Mouse (Mus musculus): Measurements from ENCODE around the gene Plekhh2. TPM values are rescaled to one million over a fixed set of nuclear protein-coding genes. Genes with fewer than 3 reads are reported as not detected.
A peak's percentile ranks its signal among the peaks of the same experiment; 100 is the strongest.

Plekhh2 gene
- polyA plus RNA-seq, 1 experiment from 2014 or later = 5.0 TPM

GRCm38 (mm10) chr17:84497559-84497958 is 14.1 kb upstream of the Plekhh2 start:
- Histone ChIP-seq H3K27me3 (ENCODE audit: low read depth, poor library complexity, severe bottlenecking) (no peaks in the 10 kb centered on the region), H3K27ac (no peak overlapping the region), H3K36me3 (no peaks in the 10 kb centered on the region), H3K4me3 (no peak overlapping the region), H3K9me3 (replicated peaks) (no peaks in the 10 kb centered on the region), H3K4me1 (peaks cover under 1% of the 10 kb centered on the region; the same call in 1 of the 2 replicates)
- DNase-seq (ENCODE audit: low spot score) = no peak
- 69% methylated on average over 2 of the region's 2 CpGs for WGBS

- Histone ChIP-seq H3K36me3 (no peaks in the 10 kb centered on the region), H3K27me3 (ENCODE audit: low read depth, poor library complexity, severe bottlenecking) (no peaks in the 10 kb centered on the region), H3K4me1 (no peaks in the 10 kb centered on the region), H3K9me3 (replicated peaks) (no peaks in the 10 kb centered on the region), H3K27ac (no peak overlapping the region), H3K4me3 (no peak overlapping the region)
- WGBS = 91% methylated on average over 3 of the region's 3 CpGs
- DNase-seq (ENCODE audit: low spot score) = no peak
Observed at GRCm38 (mm10) chr17:84497972-84498604, 13.6 kb upstream of the Plekhh2 start.

GRCm38 (mm10) chr17:84498639-84499038 is 13.1 kb upstream of the Plekhh2 start:
- Histone ChIP-seq H3K27ac (no peak overlapping the region), H3K4me1 (no peaks in the 10 kb centered on the region), H3K9me3 (replicated peaks) (no peaks in the 10 kb centered on the region), H3K36me3 (no peaks in the 10 kb centered on the region), H3K27me3 (ENCODE audit: low read depth, poor library complexity, severe bottlenecking) (no peaks in the 10 kb centered on the region), H3K4me3 (no peak overlapping the region)
- WGBS = 79% methylated on average over 5 of the region's 5 CpGs
- no peak for DNase-seq (ENCODE audit: low spot score)

- Histone ChIP-seq H3K27me3 (ENCODE audit: low read depth, poor library complexity, severe bottlenecking) (no peaks in the 10 kb centered on the region), H3K36me3 (no peaks in the 10 kb centered on the region), H3K4me1 (no peaks in the 10 kb centered on the region), H3K4me3 (no peak overlapping the region), H3K27ac (no peak overlapping the region), H3K9me3 (replicated peaks) (no peaks in the 10 kb centered on the region)
- 85% methylated on average over 3 of the region's 3 CpGs for WGBS
- no peak for DNase-seq (ENCODE audit: low spot score)
Observed at GRCm38 (mm10) chr17:84502341-84502740, 9.4 kb upstream of the Plekhh2 start.

- no peaks in the 10 kb centered on the region for H3K36me3 ChIP-seq
- H3K9me3 ChIP-seq (replicated peaks) = no peaks in the 10 kb centered on the region
- H3K27ac ChIP-seq = no peak overlapping the region
- H3K4me1 ChIP-seq = peaks cover 2% of the 10 kb centered on the region; the same call in 1 of the 2 replicates
- no peak for DNase-seq (ENCODE audit: low spot score)
- no peaks in the 10 kb centered on the region for H3K27me3 ChIP-seq (ENCODE audit: low read depth, poor library complexity, severe bottlenecking)
- no peak overlapping the region for H3K4me3 ChIP-seq
- 89% methylated on average over 2 of the region's 2 CpGs for WGBS
Observed at GRCm38 (mm10) chr17:84505922-84506321, 5.8 kb upstream of the Plekhh2 start.

- peaks cover 20% of the 10 kb centered on the region for H3K4me1 ChIP-seq
- no peak overlapping the region for H3K27ac ChIP-seq
- H3K36me3 ChIP-seq = no peaks in the 10 kb centered on the region
- no peak for DNase-seq (ENCODE audit: low spot score)
- no peak overlapping the region for H3K4me3 ChIP-seq
- H3K27me3 ChIP-seq (ENCODE audit: low read depth, poor library complexity, severe bottlenecking) = 0 out of 2 replicates have a peak, but pooled peaks cover 3% of the 10 kb centered on the region
- H3K9me3 ChIP-seq (replicated peaks) = no peaks in the 10 kb centered on the region
- WGBS = 86% methylated on average over 3 of the region's 3 CpGs
Observed at GRCm38 (mm10) chr17:84508736-84509135, 3.0 kb upstream of the Plekhh2 start.

GRCm38 (mm10) chr17:84509176-84509575 is 2.5 kb upstream of the Plekhh2 start:
- DNase-seq (ENCODE audit: low spot score) = peak; percentile 26
- Histone ChIP-seq H3K9me3 (replicated peaks) (no peaks in the 10 kb centered on the region), H3K27me3 (ENCODE audit: low read depth, poor library complexity, severe bottlenecking) (0 out of 2 replicates have a peak, but pooled peaks cover 3% of the 10 kb centered on the region), H3K27ac (no peak overlapping the region), H3K4me3 (no peak overlapping the region), H3K36me3 (no peaks in the 10 kb centered on the region), H3K4me1 (peaks cover 20% of the 10 kb centered on the region)
- 83% methylated on average over 4 of the region's 4 CpGs for WGBS

- Histone ChIP-seq H3K36me3 (no peaks in the 10 kb centered on the region), H3K9me3 (replicated peaks) (no peaks in the 10 kb centered on the region), H3K27ac (no peak overlapping the region), H3K4me3 (no peak overlapping the region), H3K4me1 (peaks cover 20% of the 10 kb centered on the region), H3K27me3 (ENCODE audit: low read depth, poor library complexity, severe bottlenecking) (0 out of 2 replicates have a peak, but pooled peaks cover 3% of the 10 kb centered on the region)
- 75% methylated on average over 5 of the region's 5 CpGs for WGBS
- peak; percentile 29 for DNase-seq (ENCODE audit: low spot score)
Observed at GRCm38 (mm10) chr17:84510355-84510754, 1.3 kb upstream of the Plekhh2 start.

GRCm38 (mm10) chr17:84510961-84511639 is 595 bp upstream of the Plekhh2 start:
- Histone ChIP-seq H3K27ac (peak overlapping the region; percentile 82), H3K4me1 (peaks cover 20% of the 10 kb centered on the region), H3K27me3 (ENCODE audit: low read depth, poor library complexity, severe bottlenecking) (0 out of 2 replicates have a peak, but pooled peaks cover 3% of the 10 kb centered on the region), H3K36me3 (no peaks in the 10 kb centered on the region), H3K9me3 (replicated peaks) (no peaks in the 10 kb centered on the region), H3K4me3 (peak overlapping the region; percentile 68)
- DNase-seq (ENCODE audit: low spot score) = no peak
- 28% methylated on average over 11 of the region's 11 CpGs for WGBS

GRCm38 (mm10) chr17:84512516-84513085 is 906 bp downstream of the Plekhh2 start:
- peaks cover 20% of the 10 kb centered on the region for H3K4me1 ChIP-seq
- H3K4me3 ChIP-seq = peak overlapping the region; percentile 68
- H3K27ac ChIP-seq = peak overlapping the region; percentile 82
- no peaks in the 10 kb centered on the region for H3K9me3 ChIP-seq (replicated peaks)
- H3K27me3 ChIP-seq (ENCODE audit: low read depth, poor library complexity, severe bottlenecking) = 0 out of 2 replicates have a peak, but pooled peaks cover 3% of the 10 kb centered on the region
- H3K36me3 ChIP-seq = no peaks in the 10 kb centered on the region
- no peak for DNase-seq (ENCODE audit: low spot score)
- WGBS = 31% methylated on average over 4 of the region's 4 CpGs

GRCm38 (mm10) chr17:84515901-84516300 is 4.2 kb downstream of the Plekhh2 start:
- peaks cover 18% of the 10 kb centered on the region for H3K4me1 ChIP-seq
- whole genome bisulfite sequencing = 76% methylated on average over 5 of the region's 5 CpGs
- no peak overlapping the region for H3K27ac ChIP-seq
- 0 out of 2 replicates have a peak, but pooled peaks cover 3% of the 10 kb centered on the region for H3K27me3 ChIP-seq (ENCODE audit: low read depth, poor library complexity, severe bottlenecking)
- no peak for DNase-seq (ENCODE audit: low spot score)
- no peaks in the 10 kb centered on the region for H3K9me3 ChIP-seq (replicated peaks)
- no peak overlapping the region for H3K4me3 ChIP-seq
- H3K36me3 ChIP-seq = no peaks in the 10 kb centered on the region

- WGBS = 82% methylated on average over 3 of the region's 3 CpGs
- H3K9me3 ChIP-seq (replicated peaks) = no peaks in the 10 kb centered on the region
- no peak overlapping the region for H3K27ac ChIP-seq
- H3K4me1 ChIP-seq = no peaks in the 10 kb centered on the region
- peaks cover 7% of the 10 kb centered on the region for H3K36me3 ChIP-seq
- no peak for DNase-seq (ENCODE audit: low spot score)
- H3K27me3 ChIP-seq (ENCODE audit: low read depth, poor library complexity, severe bottlenecking) = no peaks in the 10 kb centered on the region
- H3K4me3 ChIP-seq = no peak overlapping the region
Observed at GRCm38 (mm10) chr17:84519346-84519745, 7.7 kb downstream of the Plekhh2 start.

GRCm38 (mm10) chr17:84520057-84520456 is 8.4 kb downstream of the Plekhh2 start:
- no peak for DNase-seq (ENCODE audit: low spot score)
- H3K4me1 ChIP-seq = no peaks in the 10 kb centered on the region
- peaks cover 7% of the 10 kb centered on the region for H3K36me3 ChIP-seq
- no peak overlapping the region for H3K27ac ChIP-seq
- no peaks in the 10 kb centered on the region for H3K9me3 ChIP-seq (replicated peaks)
- H3K4me3 ChIP-seq = no peak overlapping the region
- no peaks in the 10 kb centered on the region for H3K27me3 ChIP-seq (ENCODE audit: low read depth, poor library complexity, severe bottlenecking)
